Mouse (Mus musculus): ENCODE data around the gene Dnah8.

Dnah8 gene

GRCm38 (mm10) chr17:30835419-30835818 is 211.3 kb downstream of the Dnah8 start:
- no peak for DNase-seq

GRCm38 (mm10) chr17:30837031-30837430 is 212.9 kb downstream of the Dnah8 start:
- no peak for DNase-seq

GRCm38 (mm10) chr17:30840046-30840445 is 215.9 kb downstream of the Dnah8 start:
- no peak for DNase-seq

DNA sequence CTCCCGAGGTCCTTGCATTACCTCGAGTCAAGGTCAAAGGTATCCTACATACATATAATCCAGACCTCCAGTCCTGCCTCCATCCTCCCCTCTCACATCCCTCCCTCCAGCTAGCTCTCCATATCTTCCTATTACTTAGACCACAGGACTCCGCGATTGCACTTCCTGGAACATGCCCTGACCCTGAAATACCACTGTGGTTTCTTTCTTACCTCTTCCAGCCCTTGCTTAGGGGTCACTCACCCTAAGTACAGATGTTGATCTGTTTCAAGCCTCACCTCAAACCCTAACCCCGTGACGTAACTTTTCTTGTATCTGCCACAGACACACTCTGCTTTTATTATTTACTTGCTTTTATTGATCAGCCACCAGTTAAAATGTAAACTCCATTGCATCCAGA is 218.2 kb downstream of the Dnah8 start:
- no peak for DNase-seq

DNA sequence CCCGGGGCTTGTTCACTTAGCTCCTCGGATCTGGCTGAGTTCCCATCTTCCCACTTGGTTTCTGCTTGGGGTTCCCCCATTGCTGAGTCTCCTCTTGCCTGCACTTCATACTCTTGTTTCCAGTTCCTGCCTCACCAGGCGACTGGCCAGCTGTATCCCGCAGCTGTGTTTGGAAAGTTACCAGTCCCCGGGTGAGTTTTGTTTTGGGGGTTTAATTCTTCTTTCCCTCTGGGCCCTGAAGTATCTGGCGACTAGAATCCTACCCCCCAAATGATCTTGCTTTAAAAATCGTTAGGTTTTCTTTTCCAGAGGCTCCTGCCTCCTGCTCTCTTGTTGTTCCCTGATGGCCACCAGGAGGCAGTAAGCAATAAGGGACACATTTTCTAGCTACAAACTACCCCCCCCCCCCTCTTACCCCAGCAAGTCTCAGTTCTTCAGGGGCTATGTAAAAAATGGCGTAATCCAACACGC is 220.2 kb downstream of the Dnah8 start:
- no peak for DNase-seq

DNA sequence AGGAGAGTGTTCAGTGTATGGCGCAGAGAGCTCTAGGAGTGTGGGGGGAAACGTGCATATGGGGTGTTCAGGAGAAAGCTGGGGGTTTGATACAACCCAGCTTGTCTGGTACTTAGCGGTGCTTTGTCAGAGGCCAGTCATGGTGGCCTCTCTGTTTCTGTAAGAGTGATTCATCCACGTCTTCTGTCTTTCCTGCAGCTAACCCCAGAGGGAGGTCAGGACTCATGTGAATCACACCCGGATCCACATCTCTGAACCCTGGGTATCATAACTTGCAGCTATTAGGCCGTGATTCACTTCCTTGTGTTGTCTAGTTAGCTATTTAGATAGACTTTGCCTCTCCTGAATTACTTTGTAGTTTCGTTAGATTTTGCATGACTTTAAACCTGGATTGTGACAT is 223.3 kb downstream of the Dnah8 start:
- DNase-seq = no peak

DNA sequence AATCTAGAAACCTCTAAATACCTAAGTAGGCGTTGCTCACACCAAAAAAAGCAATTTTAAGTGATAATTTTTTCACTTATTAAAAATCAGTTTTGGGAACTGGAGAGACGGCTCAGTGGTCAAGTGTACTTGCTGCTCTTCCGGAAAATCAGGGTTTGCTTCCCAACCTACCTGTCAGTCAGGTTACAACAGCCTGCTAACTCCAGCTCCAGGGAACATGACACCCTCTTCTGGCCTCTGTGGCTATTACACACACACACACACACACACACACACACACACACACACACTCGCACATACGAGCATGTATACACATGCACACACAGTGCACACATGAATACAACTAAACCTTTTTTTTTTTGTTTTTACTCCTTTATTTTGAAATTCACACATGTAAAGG is 223.9 kb downstream of the Dnah8 start:
- DNase-seq = no peak

DNA sequence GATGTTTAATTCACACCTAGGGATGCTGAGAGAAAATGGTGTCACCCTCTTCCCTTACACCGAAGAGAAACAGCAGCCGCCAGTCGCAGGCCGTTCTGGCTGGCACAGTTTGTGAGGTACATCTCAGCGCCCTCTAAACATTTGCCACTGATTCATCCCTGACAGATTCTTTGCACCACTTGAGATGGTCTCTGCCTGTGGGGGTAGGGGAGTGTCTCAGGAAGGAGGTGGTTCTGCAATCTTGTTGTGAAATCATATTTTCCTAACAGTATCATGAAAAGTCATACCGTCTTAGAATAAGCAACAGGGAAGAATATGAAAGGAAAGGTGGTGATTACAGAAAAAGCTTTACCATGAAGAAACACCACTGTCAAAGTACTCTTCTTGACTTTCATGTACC is 224.7 kb downstream of the Dnah8 start:
- DNase-seq = no peak

- DNase-seq = no peak
Observed at GRCm38 (mm10) chr17:30849813-30850212, 225.7 kb downstream of the Dnah8 start.

GRCm38 (mm10) chr17:30852345-30852744 is 228.2 kb downstream of the Dnah8 start:
- no peak for DNase-seq

DNA sequence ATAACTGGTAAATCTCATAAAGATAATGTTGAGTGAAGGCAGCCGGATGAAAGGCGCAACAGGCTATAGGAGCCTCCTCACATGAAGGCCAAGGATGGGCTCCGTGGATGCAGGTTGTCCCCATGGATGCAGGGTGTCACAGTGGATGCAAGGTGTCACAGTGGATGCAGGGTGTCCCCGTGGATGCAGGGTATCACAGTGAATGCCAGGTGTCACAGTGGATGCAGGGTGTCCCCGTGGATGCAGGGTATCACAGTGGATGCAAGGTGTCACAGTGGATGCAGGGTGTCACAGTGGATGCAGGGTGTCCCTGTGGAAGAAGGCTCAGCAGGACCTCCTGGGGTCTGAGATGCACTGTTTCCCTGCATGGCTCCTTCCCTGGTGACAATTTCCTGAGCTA is 233.2 kb downstream of the Dnah8 start:
- DNase-seq = no peak

- no peak for DNase-seq
Observed at GRCm38 (mm10) chr17:30858586-30859259, 234.6 kb downstream of the Dnah8 start.

GRCm38 (mm10) chr17:30859989-30860585 is 235.9 kb downstream of the Dnah8 start:
- DNase-seq = no peak

- no peak for DNase-seq
Observed at GRCm38 (mm10) chr17:30860606-30861005, 236.5 kb downstream of the Dnah8 start.

DNA sequence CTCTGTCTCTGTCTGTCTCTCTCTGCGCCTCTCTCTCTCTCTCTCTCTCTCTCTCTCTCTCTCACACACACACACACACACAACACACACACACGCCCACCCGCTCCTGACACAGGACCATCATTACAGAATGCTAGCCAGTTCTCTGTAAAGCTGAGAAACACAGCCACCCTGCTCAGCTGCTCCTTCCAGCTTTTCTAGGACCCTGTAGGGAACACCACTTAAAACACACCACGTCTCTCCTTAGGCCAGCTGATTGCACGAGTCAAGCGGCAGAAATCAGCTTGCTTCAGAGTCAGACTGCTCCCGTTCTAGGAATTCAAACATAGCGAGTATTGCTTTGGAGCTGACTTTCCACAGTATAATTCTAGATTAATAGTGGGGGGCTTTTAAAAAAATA is 242.1 kb downstream of the Dnah8 start:
- DNase-seq = no peak

GRCm38 (mm10) chr17:30866966-30867365 is 242.8 kb downstream of the Dnah8 start:
- DNase-seq = no peak

GRCm38 (mm10) chr17:30871040-30871439 is 246.9 kb downstream of the Dnah8 start:
- DNase-seq = no peak

DNA sequence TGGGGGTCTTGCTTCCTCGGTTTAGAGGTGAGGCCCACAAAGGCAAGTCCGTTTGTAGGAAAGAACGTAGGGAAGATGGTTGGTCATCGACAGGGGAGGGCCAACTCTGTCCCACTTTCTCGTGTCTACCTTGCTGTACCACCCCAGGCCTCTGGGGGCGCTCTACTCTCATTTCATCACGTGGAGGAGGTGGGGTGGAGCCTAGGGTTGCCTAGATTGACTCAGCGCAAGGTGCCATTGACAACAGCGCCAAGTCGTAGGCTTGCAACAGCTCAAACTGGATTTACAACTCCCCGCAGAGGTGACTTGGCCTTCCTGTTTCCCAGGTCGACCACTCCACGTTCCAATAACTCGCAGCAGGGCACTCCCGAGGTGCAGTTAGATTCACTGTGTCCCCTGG is 250.1 kb downstream of the Dnah8 start:
- no peak for DNase-seq

DNA sequence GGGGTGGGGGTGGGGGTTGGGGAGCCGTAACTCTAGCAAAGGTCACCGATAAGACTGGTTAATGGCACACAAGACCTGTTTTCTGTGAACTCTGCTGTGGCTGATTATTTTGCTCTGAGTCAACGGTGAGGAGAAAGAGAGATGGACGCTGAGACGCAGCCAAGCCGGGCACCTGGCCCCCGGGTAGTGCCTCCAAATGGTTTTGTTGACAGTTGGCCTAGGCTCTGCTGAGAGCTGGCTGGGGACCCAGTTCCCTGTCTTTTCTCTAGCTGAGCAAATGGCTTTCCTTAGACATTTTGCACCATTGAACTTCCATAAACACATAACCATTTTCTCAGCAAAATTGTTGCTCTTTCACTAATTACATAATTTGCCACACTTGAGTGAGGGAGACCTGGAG is 253.3 kb downstream of the Dnah8 start:
- DNase-seq = no peak

DNA sequence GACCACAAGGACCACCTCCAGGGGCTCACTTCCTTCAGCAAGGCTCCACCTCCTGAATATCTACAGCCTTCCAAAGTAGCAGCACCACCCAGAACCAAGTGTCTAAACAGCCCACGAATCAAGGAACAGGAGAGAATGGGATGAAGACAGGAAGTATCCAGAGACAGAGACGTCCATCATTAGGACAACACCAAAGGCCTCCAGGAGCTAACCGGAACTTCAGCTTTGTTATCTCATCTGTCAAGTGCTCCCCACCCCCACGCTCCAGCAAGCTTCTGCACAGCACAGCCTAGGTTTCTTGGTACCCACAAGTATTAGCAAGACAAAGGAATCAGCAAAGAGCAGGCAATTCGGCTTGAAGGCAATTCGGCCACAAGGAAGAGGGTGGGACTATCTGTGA is 254.5 kb downstream of the Dnah8 start:
- DNase-seq = no peak

DNA sequence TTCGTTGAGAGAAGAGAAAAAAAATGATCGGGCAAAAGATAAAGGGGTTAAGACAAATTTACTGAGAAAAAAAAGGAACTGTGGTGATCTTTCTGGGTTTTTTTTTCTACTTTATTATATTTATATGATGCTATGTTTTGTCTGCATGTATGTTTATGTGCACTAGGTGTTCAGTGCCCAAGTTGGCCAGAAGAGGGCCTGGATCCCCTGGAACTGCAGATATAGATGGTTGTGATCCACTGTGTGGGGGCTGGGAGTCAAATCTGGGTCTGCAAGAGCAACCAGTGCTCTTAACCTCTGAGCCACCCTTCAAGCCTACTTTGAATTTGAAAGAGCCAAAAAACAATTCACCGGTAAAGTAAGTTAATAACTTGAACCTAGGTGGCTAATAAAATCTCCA is 256.2 kb downstream of the Dnah8 start:
- DNase-seq = no peak

DNA sequence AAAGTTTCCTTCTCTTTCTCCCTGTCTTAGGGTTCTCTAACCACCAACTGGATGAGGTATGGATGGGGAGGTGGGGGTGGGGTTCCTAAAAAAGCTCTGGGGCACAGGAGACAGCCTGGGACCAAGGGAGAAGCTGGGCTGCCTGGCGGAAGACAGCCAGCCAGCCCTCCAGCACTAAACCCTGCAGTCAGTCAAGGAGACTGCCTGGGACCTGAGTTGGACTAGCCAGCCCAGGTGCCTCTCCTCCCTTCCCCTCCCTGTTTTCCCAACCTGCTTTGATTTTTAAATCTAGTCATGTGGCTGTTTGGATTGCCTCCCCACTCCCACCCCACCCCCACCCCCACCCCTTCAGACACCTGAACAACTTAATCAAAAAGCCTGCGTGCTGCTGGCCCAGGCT is 256.8 kb downstream of the Dnah8 start:
- no peak for DNase-seq

DNA sequence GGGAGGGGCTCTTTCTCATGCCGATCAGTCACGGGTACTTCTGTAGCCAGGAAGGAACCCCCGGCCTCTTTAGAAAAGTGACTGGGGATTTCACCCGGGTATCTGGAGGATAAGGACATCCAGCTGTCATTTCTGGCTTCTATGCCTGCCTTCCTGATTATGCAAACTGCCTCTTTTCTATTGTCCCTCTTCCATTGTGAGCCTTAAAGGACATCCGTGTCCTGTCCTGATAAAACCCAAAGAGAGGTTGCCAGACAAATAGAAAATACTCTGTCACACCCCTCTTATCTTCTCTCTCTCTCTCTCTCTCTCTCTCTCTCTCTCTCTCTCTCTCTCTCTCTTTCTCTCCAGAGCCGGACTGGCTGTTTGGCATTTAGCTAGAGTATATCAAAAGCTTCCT is 258.1 kb downstream of the Dnah8 start:
- DNase-seq = no peak

- no peak for DNase-seq
Observed at GRCm38 (mm10) chr17:30883534-30883933, 259.4 kb downstream of the Dnah8 start.

- no peak for DNase-seq
Observed at GRCm38 (mm10) chr17:30892086-30892485, 267.9 kb downstream of the Dnah8 start.
